Mouse (Mus musculus) heart, adult 2 months (tissue): ENCODE results near the gene Plxnb3.

Experiments used
- CTCF ChIP-seq: fragments of 200-600 bp; IDR thresholded peaks from 2 replicates; pipeline ENCODE4 v1.8.1; 2022; ENCODE audit warnings: antibody characterized with exemption, mild to moderate bottlenecking, moderate library complexity
- EP300 ChIP-seq: fragments of 200-500 bp; IDR thresholded peaks from 2 replicates; pipeline ENCODE4 v1.6.1; 2011; ENCODE audit warnings: low read depth, low read length, control low read depth; ENCODE audit not compliant: insufficient read depth
- POLR2A ChIP-seq: fragments of 200-500 bp; IDR thresholded peaks from 2 replicates; pipeline ENCODE4 v1.6.1; 2011; ENCODE audit warnings: mild to moderate bottlenecking, low read depth, low read length, control low read depth; ENCODE audit not compliant: insufficient read depth

DNA sequence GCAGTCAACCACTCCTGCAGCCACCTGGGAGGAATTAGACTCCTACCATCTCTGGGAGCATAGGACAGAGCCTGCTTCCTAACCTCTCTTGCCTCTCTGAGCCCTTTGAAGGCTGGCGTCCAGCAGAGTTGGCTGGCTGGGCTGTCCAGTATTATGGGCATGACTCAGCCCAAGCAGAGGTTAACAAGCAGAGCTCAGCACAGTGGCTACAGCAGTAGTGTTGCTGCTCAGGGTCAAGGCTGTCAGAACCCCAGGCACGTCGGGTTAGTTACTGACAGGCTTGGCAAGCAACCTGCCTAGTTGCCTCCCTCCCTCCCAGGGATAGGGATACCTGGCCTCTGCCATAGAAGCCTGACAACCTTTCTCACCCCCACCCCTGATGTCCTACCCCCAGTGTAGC, 38.6 kb upstream of the Plxnb3 start:
- TF ChIP-seq CTCF (no peak), EP300 (no peak), POLR2A (no peak)
